Mouse (Mus musculus) liver, embryonic 14.5 days (tissue): ENCODE measurements around the gene Polr3c.

Experiments used
- CTCF ChIP-seq: IDR thresholded peaks from 2 replicates; pipeline ENCODE4 v1.5.1; 2016; ENCODE audit warnings: antibody characterized with exemption, low read depth, control low read depth
- EP300 ChIP-seq: IDR thresholded peaks from 2 replicates; pipeline ENCODE4 v1.6.1; 2016; ENCODE audit warnings: antibody characterized with exemption, low read depth

- peak; percentile 72 for TF ChIP-seq CTCF
- TF ChIP-seq EP300, result no peak
Measured at GRCm38 (mm10) chr3:96719173-96719572, 8.3 kb downstream of the Polr3c start.
